Mouse (Mus musculus): ENCODE measurements around the gene Snrnp40.

DNA sequence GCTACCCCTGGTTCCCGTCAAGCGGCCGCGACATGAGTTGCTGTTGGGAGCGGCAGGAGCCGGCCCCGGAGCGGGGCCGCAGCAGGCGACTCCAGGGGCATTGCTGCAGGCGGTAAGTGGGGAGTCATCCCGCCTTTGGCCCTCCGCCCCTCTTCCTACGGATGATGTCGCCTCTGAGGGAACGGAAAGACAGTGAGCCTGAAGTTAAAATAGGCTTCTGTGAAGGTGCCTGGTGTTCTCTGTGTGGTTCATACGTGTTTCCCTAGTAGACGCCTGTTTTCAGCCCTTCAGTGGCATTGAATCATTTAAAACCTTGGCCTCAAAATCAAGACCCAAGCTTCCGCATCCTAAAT lies 282 bp downstream of the Snrnp40 start:
- TF ChIP-seq CTCF (conservative IDR thresholded peaks at IDR 0.05; ENCODE audit: low read length) (no peak), NANOG (IDR thresholded peaks at IDR 0.05; ENCODE audit: borderline replicate concordance, low read length) (no peak), POU5F1 (IDR thresholded peaks at IDR 0.05; ENCODE audit: borderline replicate concordance, low read length) (no peak)

Data from E14TG2a.4 (cell line).